Mouse (Mus musculus): Measurements from ENCODE around the gene Tnfsfm13. TPM values are rescaled to one million over a fixed set of nuclear protein-coding genes. Genes with fewer than 3 reads are reported as not detected.
"Not testable (repeated sequence)": the region's sequence is repeated elsewhere in the genome, so short reads cannot be mapped to it uniquely, and the experiment has no call there.

The Tnfsfm13 gene
- total RNA-seq (2014; fragmentation: Nextera tagmentation): 4.9 and 6.6 TPM in 2 replicates
- 3.6 and 6.1 TPM in 2 replicates for total RNA-seq (2017)

DNA sequence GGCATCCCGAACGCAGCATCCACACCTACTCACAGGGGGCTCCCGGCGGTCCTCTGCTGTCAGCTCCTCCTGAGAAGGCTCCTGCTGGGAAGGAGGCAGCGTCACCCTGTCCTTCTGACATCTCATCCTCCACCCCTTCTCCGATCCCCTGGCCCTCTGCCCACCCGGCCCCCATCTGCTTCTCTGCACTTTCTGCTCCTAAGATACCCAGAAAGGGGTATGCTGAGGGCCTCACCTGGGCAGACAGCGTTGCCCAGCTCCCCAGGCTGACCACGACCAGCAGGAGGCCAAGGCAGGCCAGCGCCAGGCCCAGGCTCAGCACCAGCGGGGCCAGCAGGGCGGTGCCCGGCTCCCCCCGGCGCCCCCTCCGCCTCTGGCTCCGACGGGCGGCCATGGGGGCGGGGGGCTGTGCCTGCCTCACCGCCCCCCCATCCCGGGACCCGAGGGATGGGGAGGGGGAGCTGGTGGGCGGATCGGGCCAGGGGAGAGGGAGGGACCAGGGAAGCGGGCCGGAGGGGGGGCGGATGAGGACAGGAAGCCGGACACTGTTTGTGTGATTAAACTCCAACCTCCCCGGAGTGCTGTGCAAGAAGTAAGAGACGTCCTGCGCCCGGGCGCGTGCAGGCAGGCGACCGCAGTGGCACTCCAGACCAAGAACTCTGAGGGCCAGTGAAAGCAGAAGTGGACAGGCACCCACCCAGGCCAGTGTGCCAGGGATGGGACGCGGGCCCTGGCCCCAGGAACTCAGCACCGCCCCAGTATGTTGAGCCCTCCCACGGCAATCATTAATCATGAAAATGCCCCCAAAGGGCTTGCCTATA, at the start of gene Tnfsfm13, which contains the start of gene Tnfsf12:
Gene Tnfsfm13 (minus strand): TSS at position 738 of the 821 bp plus-strand sequence.
Gene Tnfsf12 (minus strand): TSS at position 489 of the 821 bp plus-strand sequence.
- ATAC-seq (replicated peaks; ENCODE audit: poor library complexity, severe bottlenecking): peak; percentile 95

DNA sequence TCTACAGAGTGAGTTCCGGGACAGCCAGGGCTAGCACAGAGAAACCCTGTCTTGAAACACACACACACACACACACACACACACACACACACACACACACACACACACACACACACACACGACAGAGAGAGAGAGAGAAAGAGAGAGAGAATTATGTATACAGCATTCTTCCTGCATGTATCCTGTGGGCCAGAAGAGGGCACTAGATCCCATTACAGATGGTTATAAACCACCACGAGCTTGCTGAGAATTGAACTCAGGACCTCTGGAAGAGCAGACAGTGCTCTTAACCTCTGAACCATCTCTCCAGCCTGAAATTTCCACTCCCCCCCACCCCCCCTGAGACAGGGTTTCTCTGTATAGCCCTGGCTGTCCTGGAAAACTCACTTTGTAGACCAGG, 35.5 kb upstream of the Tnfsfm13 start:
- ATAC-seq (replicated peaks; ENCODE audit: poor library complexity, severe bottlenecking): not testable (repeated sequence)

DNA sequence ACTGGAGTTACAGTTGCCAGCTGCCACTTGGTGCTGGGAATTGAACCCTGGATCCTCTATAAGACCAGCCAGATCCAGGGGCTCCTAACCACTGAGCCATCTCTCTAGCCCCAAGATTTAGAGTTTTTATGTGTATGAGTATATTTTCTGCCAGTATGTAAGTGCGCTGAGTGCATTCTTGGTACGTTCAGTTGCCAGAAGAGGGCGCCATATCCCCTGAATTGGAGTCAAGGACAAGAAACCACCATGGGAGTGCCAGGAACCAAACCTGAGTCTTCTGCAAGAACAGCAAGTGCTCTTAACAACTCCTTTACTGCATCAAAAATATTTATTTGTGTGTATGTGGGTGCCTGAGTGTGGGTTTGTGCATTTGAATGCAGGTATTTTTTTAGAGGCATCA, 33.2 kb upstream of the Tnfsfm13 start:
- peak; percentile 61 for ATAC-seq (replicated peaks; ENCODE audit: poor library complexity, severe bottlenecking)

DNA sequence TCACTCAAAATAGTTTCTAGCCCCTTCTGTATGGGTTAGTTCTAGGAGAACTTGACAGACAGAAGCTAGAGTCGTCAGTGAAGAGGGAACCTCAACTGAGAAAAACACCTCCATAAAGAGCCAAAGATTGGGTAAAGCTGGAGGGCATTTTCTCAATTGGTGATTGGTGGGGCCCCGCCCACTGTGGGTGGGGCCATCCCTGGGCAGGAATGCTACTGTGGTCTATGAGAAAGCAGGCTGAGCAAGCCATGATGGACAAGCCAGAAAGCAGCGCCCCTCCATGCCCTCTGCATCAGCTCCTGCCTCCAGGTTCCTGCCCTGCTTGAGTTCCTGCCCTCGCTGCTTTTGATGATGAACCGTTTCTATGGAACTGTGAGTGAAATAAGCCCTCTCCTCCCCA, 30.1 kb upstream of the Tnfsfm13 start:
- no peak for ATAC-seq (replicated peaks; ENCODE audit: poor library complexity, severe bottlenecking)

DNA sequence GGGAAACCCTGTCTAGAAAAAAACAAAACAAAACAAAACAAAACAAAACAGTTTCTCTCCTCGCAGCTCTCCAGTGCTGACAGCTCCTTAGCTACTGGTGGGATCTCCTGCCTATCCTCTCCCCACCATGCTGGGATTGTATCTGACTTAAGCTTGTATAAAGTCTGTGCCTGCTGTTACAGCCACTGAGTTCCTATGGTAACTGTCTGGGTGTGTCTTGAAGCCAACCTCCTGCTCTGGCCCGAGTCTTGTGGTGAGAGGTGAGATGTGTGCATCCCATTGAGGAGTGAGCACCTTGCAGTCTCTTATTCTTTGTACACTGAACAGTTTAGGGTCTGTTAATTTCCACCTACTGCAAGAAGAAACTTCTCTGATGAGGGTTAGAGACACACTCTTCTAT, 27.2 kb upstream of the Tnfsfm13 start:
- ATAC-seq (replicated peaks; ENCODE audit: poor library complexity, severe bottlenecking): no peak

DNA sequence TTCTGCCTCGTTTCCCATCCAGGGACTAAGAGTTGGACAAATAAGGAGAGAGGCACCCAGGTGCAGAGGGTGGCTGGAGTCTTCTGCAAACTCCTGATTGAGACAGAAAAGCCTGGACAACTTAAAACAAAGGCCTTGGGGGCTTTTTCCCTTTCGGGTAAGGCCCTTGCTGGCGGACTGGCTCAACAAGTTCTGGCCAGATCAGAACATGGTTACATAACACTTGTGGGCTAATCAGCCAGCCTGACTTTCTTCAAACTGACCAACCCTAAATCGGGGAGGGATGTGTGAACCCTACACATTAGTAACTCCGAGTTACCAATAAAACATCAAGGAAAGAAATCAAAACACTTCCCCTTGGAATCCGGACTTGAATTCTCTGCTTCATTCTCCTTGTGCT, 25.0 kb upstream of the Tnfsfm13 start:
- no peak for ATAC-seq (replicated peaks; ENCODE audit: poor library complexity, severe bottlenecking)

DNA sequence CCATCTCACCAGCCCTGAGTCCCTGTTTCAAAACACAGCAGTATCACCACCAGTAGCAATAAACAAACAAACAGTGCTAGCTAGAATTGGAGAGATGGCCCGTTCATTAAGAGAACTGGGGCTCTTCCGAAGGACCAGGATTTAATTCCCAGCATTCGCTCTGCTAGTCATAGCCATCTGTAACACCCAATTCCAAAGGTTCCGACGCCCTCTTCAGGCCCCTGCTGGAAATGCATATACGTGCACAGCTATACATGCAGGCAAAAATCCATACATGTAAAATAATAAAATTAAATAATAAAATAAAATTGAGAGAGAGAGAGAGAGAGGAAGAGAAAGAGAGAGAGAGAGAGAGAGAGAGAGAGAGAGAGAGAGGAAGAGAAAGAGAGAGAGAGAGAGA, 23.5 kb upstream of the Tnfsfm13 start:
- ATAC-seq (replicated peaks; ENCODE audit: poor library complexity, severe bottlenecking): no peak

DNA sequence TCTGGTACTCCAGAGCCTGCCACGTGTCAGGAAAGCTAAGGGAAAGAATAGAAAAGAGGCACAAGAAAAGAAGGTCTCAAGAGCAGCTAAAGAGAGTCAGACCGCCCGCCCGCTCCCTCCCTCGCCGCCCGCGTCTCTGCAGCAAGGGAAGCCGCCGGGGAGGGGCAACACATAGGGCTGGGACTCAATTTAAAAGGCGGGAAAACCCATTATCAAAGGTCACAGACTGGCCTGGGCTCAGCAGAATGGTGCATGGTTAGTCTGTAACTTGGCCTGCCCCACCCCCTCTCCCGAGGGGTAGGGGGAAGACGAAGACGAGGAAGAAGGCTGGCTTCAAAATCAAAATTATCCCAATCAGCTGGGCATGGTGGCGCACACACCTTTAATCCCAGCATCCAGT, 22.8 kb upstream of the Tnfsfm13 start:
- ATAC-seq (replicated peaks; ENCODE audit: poor library complexity, severe bottlenecking): no peak

DNA sequence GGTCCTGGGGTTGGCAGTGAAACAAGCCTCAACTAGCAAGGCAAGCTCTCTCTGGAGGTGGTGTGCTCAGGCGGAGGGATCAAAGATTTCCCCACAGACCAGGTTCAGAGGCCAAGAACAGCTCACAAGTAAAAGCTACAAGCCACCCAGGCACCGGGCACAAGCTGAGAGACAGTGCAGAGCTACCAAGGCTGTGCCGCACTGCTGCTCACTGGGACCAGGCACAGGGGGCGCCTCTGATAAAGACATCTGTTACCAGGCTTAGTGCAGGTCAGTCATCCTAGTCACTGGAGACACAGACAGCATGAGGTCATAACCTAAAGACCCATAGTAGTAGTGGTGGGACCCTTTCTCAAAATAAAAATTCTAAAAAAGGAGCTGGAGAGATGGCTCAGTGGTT, 21.1 kb upstream of the Tnfsfm13 start:
- no peak for ATAC-seq (replicated peaks; ENCODE audit: poor library complexity, severe bottlenecking)

DNA sequence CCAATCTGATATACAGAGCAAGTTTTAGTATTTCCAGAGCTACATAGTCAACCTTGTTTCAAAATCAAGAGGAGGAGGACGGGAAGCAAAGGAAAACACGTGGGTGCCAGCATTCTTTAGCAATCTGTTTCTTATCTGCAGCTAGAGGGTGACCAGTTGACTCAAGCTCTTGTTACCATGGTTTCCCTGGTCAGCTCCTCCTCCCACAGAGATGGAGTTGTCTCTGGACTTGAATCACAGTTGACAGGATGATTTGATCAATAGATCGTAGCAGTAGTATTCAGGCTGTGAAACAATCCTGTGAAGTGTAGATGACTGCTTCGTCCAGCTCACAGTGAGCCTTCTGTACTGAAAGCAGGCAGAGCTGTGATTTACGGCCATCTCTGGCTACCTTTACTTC, 20.0 kb upstream of the Tnfsfm13 start:
- ATAC-seq (replicated peaks; ENCODE audit: poor library complexity, severe bottlenecking): no peak

DNA sequence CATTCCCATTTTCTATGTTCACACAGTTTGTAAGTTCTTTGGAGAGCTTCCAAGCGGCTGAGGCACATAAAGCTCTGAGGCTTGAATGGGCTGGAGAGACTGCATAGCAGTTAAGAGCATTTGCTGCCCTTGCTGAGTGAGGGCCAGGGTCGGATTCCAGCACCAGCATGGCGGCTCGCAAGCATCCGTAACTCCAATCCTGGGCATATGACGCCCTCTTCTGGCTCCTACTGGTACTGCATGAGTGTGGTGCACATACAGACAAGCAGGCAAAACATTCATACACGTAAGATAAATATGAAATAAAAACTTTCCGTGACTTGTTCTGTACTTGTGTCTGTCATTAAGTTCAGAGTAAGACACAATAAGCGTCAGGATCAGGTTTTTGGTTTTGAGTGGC, 19.6 kb upstream of the Tnfsfm13 start:
- 0 out of 2 replicates have a peak, but pooled peaks have one; percentile 35 for ATAC-seq (replicated peaks; ENCODE audit: poor library complexity, severe bottlenecking)

DNA sequence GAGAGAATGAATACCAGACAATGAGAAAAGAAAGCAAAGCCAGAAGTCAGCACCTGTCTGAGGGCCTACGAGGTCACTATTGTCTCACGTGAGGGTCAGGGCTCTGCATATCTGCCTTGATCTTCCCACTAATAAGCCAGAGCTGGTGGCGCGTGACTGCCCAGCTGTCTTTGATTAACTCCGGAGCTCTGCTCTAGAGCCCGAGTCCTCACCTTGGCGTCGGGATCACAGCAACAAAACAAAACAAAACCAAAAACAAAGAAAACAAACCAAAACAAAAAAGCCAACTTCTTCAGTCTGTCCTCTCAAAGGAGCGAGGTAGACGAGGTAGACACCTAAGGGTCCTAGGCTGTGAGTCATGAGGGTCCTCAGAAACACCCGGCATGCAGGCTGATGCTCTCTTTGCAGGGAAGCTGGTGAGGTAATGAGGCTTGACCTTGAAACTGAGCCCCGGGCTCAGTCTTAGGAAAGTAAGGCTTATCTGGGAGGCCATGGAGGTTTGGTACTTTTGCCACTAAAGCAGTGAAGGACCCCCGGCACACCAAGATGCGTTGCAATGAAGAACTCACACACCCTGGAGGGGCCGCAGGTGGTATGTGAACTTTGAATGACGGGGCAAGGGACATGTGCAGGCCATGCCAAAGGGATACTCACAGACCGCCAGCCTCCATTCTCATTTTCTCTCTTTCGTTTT, 18.9 kb upstream of the Tnfsfm13 start:
- ATAC-seq (replicated peaks; ENCODE audit: poor library complexity, severe bottlenecking): no peak

DNA sequence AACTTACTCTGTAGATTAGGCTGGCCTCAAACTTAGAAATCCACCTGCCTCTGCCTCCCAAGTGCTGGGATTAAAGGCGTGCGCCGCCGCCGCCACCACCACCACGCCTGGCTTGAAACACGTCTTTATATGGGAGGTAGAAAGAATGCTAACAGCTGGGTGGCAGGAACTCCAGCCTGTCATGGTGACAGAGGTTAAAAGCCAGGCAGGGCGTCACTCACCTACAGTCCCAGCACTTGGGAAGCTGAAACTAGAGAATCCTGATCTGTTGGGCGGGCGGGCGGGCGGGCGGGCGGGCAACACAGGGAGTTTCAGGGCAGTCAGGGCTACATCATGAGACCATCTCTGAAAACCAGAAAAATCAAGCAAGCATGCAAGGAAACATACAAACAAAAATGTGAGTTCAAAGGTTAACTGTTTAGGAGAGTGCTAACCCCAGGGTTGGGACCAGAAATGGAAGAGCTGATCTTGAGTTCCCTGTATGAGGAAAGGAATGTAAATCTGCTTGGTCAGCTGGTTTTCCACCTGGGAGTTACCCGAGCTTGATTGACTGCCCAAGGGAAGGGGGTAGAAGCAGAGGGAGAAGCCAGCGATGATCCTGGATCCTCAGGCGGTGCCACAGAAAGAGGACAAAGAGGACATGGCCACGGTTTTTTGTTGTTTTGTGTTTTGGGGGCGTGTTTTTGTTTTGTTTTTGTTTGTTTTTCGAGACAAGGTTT, 17.2 kb upstream of the Tnfsfm13 start:
- ATAC-seq (replicated peaks; ENCODE audit: poor library complexity, severe bottlenecking): no peak

DNA sequence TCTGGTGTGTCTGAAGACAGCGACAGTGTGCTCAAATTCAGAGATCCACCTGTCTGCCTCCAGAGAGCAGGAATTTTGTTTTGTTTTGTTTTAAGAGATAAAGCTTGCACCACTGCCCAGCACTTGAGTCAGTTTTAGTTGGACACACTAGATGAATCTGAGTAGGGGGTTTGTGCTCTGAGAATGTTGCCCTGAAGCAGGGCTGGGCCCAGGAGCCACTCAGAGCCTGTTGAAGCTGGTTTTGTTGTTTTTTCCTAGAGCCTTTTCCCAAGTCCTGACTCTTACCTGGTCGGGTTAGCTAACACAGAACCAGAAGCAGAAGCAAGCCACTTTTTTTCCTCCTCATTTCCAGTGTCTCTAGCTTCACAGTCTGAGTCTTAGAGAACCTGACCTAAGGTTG, 15.2 kb upstream of the Tnfsfm13 start:
- ATAC-seq (replicated peaks; ENCODE audit: poor library complexity, severe bottlenecking): no peak

DNA sequence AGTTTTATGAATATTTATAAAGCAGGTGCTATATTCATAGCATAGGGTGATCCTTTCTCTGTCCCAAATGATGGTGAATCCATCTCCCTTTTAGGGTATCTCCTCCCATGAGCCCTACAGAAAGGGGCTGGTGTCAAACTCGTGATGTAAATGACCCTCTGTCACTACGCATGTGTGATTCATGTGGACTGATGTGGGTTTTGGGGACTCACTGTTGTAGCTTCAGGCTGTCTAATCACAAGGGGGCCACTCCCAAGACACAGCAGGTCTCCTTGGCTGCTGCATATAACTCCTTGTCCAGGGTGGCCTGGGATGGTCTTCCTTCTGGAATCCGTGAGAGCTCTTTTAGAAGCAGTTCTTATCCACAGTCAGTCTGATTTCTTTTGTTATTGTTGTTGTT, 14.6 kb upstream of the Tnfsfm13 start:
- ATAC-seq (replicated peaks; ENCODE audit: poor library complexity, severe bottlenecking): no peak

DNA sequence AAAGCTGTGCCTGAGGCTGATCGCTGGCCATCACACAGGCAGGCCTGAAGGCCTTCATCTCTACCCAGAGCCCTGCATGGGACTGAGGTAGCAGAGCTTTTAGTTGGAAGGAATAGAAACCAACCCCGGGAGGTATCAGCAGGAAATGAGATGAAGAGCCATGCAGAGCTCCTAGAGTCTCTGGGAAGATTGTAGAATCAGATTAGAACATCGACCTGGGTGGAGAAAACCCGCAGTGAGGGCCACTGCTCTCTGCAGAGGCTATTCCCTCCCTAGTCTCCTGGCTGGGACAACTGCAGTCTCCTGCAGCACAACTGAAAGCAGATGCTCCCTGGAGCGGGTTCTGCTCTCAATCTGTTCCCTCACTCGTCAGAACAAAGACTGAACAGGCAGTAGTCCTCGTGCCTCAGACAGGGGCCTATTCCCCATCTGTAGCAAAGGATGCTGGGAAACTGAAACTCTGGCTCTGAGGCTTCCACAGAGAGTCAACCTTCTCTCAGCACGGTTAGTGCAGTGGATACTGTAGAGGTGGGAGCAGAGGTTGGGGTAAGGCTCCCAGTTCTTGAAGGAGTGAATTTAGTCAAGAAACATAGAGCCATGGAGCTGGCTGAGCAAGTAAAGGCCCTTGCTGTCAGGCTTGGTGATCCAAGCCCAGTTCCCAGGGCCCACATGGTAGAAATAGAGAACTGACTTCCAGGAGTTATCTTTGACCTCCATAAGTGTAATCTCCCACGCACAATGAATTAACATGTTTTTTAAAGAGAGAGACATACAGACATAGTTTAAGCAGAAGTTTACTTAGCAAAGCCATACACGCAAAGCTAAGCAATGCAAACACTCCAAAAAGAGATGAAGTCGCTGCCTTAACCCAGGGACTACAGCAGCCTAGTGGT, 13.9 kb upstream of the Tnfsfm13 start:
- no peak for ATAC-seq (replicated peaks; ENCODE audit: poor library complexity, severe bottlenecking)

DNA sequence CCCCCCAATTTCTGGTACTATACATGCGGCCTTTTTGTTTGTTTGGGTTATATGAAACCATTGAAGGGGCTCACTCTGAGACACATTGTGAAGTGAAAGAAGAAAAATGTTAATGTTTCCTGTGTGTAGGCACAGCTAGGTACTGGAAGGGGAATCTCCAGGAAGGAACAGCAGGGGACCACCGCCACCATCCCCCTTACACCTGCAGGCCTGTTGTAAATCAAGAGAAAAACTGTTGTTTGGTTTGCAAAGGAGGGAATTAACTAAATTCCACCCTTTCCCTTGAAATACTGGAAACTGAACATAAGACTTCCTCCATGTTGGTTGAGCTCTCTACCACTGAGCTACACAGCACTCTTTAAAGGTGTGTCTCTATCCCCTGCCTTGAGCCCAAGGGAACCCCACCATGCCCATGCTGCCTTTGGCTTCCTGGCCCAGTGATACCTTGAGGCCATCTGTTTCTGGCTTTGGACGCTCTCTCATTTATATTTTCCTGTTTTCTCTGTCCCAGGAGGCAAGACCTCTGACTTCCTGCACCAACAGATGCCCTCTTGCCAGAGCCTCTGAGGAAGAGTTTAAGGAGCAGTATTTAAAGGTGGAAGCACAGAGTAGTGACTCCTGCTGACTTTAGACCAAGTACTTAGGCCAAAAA, 12.8 kb upstream of the Tnfsfm13 start:
- no peak for ATAC-seq (replicated peaks; ENCODE audit: poor library complexity, severe bottlenecking)

DNA sequence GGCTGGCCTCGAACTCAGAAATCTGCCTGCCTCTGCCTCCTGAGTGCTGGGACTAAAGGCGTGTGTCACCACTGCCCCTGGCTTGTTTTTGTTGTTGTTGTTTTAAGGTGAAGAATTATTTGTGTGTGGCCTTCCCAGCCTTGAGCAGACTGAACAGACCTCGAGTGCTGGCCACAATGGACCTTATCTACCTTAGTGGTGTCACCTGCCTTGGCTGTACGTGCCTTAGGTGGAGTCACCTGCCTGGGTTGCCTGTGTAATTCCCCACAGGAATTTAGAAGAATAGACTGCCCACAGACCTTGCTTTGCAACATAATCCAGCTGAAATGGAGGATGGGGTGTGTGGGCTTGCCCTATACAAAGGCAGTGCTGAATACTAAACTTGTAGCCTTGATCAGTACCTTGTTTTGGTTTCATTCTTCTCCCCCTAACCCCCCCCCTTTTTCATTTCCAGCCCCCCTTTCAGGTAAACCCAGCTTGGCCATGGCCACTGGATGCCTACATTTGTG, 12.0 kb upstream of the Tnfsfm13 start:
- no peak for ATAC-seq (replicated peaks; ENCODE audit: poor library complexity, severe bottlenecking)

DNA sequence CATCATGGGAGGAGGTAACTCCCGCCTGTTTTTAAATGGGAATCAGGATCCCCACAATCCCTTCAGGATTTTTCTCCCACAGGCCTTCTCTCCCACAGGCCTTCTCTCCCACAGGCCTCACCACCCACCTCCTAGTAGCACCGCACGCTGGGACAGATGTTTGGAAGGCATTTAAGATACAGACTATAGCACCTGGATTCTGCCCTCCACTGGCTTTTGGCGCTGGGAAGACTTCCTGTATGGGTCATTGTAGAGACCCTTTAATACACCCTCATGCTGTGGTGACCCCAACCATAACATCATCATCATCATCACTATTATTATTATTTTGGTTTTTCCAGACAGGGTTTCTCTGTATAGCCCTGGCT, 11.6 kb upstream of the Tnfsfm13 start:
- no peak for ATAC-seq (replicated peaks; ENCODE audit: poor library complexity, severe bottlenecking)

Measured in granulocyte monocyte progenitor cell, adult 5-6 weeks (primary cell).